Mouse (Mus musculus) bone marrow, adult 2 months (tissue): ENCODE measurements at regions not wholly inside any gene's neighbourhood (a gene's known extent, or its start where the extent isn't known, plus 50 kb on each side); places are given as distances from the start of the nearest gene placed in this dataset.
"Not testable (repeated sequence)": the region's sequence is repeated elsewhere in the genome, so short reads cannot be mapped to it uniquely, and the experiment has no call there.

Source experiments
- H3K27ac ChIP-seq: fragments of 200-500 bp; 2 replicates; pipeline ENCODE4 v1.5.1; 2012; ENCODE audit warnings: low read depth, mild to moderate bottlenecking, control low read depth, inconsistent platforms, low read length; ENCODE audit not compliant: control insufficient read depth, poor library complexity, insufficient read depth
- H3K4me1 ChIP-seq: fragments of 200-500 bp; 2 replicates; pipeline ENCODE4 v1.6.1; 2011; ENCODE audit warnings: low read length; ENCODE audit not compliant: control insufficient read depth, insufficient read depth
- H3K4me3 ChIP-seq: fragments of 200-500 bp; replicated peaks from 2 replicates; pipeline ENCODE3; 2011; ENCODE audit warnings: mild to moderate bottlenecking, low read depth, low read length, control low read depth; ENCODE audit not compliant: control insufficient read depth
- CTCF ChIP-seq: fragments of 200-500 bp; IDR thresholded peaks from 2 replicates; pipeline ENCODE4 v1.5.1; 2011; ENCODE audit warnings: low read length, control low read depth; ENCODE audit not compliant: control insufficient read depth, insufficient read depth
- POLR2A ChIP-seq: fragments of 200-500 bp; IDR thresholded peaks from 2 replicates; pipeline ENCODE4 v1.6.1; 2011; ENCODE audit warnings: low read depth, mild to moderate bottlenecking, control low read depth, low read length, borderline replicate concordance; ENCODE audit not compliant: control insufficient read depth
- WGBS: fragments of 180-500 bp; shearing (Covaris S2); methylation state at CpG from one replicate; pipeline ENCODE4 v1.1.7; 2018; 5-methylcytosine and 5-hydroxymethylcytosine counted together

GRCm38 (mm10) chr5:4391083-4391482, 198.9 kb downstream of the Mterf1b start:
- WGBS = 58% methylated on average over 2 of the region's 2 CpGs
- H3K27ac ChIP-seq = no peak overlapping the region
- TF ChIP-seq CTCF = no peak
- TF ChIP-seq POLR2A = no peak
- H3K4me1 ChIP-seq = no peaks in the 10 kb centered on the region
- no peak overlapping the region for H3K4me3 ChIP-seq

DNA sequence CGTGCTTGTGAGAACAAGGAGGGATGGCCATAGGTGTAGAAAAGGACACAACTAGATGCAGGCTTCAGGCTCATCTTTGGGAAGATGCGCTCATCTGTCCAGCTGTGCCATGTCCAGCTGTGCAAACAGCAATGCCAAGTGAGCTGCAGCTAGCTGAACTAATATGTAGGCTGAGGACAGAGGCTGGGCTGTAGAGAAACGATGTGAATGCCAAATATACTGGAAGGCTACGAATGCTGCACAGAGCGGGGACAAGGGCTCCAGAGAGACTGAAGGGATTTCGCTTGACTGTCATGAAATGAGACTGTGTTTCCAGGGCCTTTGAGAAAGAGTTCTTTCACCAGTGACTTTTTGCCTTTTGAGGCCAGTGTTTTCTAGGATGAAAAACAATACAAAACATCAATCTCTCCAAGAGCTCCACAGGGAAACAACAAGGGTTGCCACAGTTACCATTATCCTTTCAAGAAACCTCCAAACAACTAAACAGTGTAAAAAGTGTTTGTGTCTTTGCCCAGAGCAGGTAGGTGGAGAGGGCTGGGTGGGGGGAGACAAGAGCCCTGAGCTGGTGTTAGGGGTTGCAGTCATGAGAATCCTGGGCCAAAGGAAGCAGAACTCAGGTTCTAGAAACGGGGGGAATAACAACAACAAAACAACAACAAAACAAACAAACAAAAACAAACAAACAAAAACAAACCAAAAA, 202.3 kb downstream of the Mterf1b start:
- not testable (repeated sequence) for H3K27ac ChIP-seq, H3K4me3 ChIP-seq, H3K4me1 ChIP-seq
- WGBS = 70% methylated on average over 7 of the region's 7 CpGs

DNA sequence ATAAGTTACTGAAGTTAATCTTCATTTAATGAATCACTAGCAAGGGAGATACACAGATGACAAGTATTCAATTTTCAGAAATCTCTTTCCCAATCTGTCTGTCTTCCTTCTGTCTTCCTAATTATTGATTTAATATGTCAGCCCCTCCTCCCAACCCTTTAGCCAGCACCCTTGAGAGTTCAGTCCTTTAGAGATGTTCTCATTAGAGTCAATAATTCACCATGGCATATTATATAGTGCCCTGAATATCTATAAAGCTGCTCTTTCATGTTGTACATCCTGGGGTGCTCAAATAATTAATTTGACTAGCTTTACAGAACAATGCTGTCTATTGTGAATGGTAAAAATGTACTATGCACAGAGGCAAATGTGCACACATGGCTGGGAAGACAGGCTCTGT, 205.9 kb downstream of the Mterf1b start:
- Histone ChIP-seq H3K4me3 (no peak overlapping the region), H3K27ac (no peak overlapping the region), H3K4me1 (no peaks in the 10 kb centered on the region)
- TF ChIP-seq POLR2A (no peak), CTCF (no peak)

DNA sequence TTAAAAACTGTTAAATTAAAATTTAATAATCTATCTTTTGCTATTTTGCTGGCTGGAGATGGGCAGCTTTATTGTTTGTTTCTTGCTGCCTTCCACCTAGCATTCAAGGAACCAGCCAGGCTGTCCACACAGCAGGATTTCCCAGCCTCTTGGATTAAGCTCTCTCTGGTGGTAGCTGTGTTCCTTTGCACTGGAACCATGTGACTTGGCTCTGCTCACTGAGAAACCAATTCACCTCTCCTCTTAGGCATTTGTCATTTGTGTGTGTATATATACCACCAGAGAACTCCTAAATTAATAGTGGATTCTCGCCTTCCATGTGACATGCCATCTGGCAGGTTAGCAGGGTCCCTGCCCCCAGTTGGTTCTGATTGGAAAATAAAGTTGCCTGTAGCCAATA, 225.6 kb downstream of the Mterf1b start:
- no peak overlapping the region for H3K4me3 ChIP-seq
- TF ChIP-seq POLR2A (no peak), CTCF (no peak)
- no peaks in the 10 kb centered on the region for H3K4me1 ChIP-seq
- 68% methylated on average over 1 of the region's 1 CpGs for WGBS
- no peak overlapping the region for H3K27ac ChIP-seq
